In the genomic region with DNA sequence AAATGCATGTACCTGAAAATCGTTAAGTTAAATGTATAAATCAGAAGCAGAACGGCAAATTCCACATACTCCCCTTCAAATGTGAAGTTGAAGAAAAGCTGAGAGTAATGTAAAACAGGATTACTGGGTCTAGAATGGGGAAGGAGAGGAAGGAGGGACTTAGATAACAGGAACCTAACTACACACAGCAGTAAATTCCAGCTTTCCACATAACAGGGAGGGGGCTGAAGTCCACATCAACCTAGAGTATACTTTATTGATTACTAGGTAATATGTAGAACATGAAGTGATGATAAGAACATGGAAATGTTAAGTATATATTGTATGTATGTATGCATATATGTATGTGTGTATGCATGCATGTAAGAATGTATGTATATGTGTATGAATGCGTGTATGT, we compare ENCODE assay signal across 21 mouse cellular contexts.
A peak's percentile ranks its signal among the peaks of the same experiment; 100 is the strongest.
DNase-seq lines count a peak whose midpoint lies in the region; ATAC-seq and TF ChIP-seq lines count a peak whose summit lies in the region.
"Had no signal": no experiment of that assay in that cellular context is flagged by ENCODE, and none has a peak within 500 bp of the region (broad histone marks: within the 10 kb centered on the region; RNA-seq: fewer than 3 reads in every experiment).

No protein-coding gene starts in this region.

- no peaks in the 10 kb centered on the region for H3K4me1 ChIP-seq in intestine, embryonic 16.5 days (ENCODE audit: control insufficient read depth, insufficient read depth, low read length)
- no peaks in the 10 kb centered on the region for H3K4me1 ChIP-seq in intestine, embryonic 15.5 days (replicated peaks)
- no peaks in the 10 kb centered on the region for H3K4me1 ChIP-seq in intestine, postnatal 0 days (replicated peaks; ENCODE audit: control insufficient read depth, insufficient read depth, low read length)

- H3K27me3 ChIP-seq in intestine, embryonic 16.5 days (replicated peaks; ENCODE audit: control insufficient read depth, insufficient read depth, low read length), result no peaks in the 10 kb centered on the region
- H3K27me3 ChIP-seq in intestine, embryonic 15.5 days (replicated peaks), result no peaks in the 10 kb centered on the region
- H3K27me3 ChIP-seq in intestine, postnatal 0 days (replicated peaks; ENCODE audit: control insufficient read depth, insufficient read depth, low read length), result no peaks in the 10 kb centered on the region
- H3K27me3 ChIP-seq: CH12.LX, Patski had no signal

- no peak overlapping the region for H3K27ac ChIP-seq in intestine, embryonic 16.5 days (ENCODE audit: low read length)
- H3K27ac ChIP-seq in intestine, embryonic 15.5 days, result no peak overlapping the region
- H3K27ac ChIP-seq in intestine, postnatal 0 days (ENCODE audit: low read depth, low read length), result no peak overlapping the region

- WGBS in intestine, embryonic 16.5 days, result 85% methylated on average over 3 of the region's 3 CpGs
- 82% methylated on average over 3 of the region's 3 CpGs for WGBS in intestine, embryonic 15.5 days
- 83% methylated on average over 3 of the region's 3 CpGs for WGBS in intestine, postnatal 0 days

- intact Hi-C loops in heart, postnatal 36 days (cut with DNase I), result no loop called here

- TF ChIP-seq CTCF in intestine, postnatal 0 days (IDR thresholded peaks at IDR 0.05; ENCODE audit: low read depth), result no peak

- DNase-seq in heart, adult 11 months, result peak; percentile 1
- DNase-seq in heart, postnatal 36 days, result no peak
- no peak for DNase-seq in adrenal gland, postnatal 14 days
- DNase-seq: adrenal gland, adult 2 months; adrenal gland, adult 8-10 months; adrenal gland, postnatal 10 days; adrenal gland, postnatal 25 days; adrenal gland, postnatal 36 days; B cell, adult 2 months; cerebellum, adult 11 months; cerebellum, adult 11-12 months; cerebellum, adult 18-20 months; cerebellum, adult 2 months had no signal

- H3K36me3 ChIP-seq in intestine, embryonic 16.5 days (ENCODE audit: control insufficient read depth, insufficient read depth, low read length), result no peaks in the 10 kb centered on the region
- H3K36me3 ChIP-seq in intestine, embryonic 15.5 days, result no peaks in the 10 kb centered on the region
- H3K36me3 ChIP-seq in intestine, postnatal 0 days (ENCODE audit: control insufficient read depth, insufficient read depth), result no peaks in the 10 kb centered on the region
- H3K36me3 ChIP-seq: G1E had no signal

- no peak overlapping the region for H3K4me2 ChIP-seq in intestine, embryonic 16.5 days (ENCODE audit: low read depth, low read length)
- H3K4me2 ChIP-seq in intestine, embryonic 15.5 days (replicated peaks), result no peak overlapping the region
- no peak overlapping the region for H3K4me2 ChIP-seq in intestine, postnatal 0 days (replicated peaks; ENCODE audit: low read depth)

- H3K4me3 ChIP-seq in intestine, embryonic 16.5 days (ENCODE audit: low read length), result no peak overlapping the region
- no peak overlapping the region for H3K4me3 ChIP-seq in intestine, embryonic 15.5 days (replicated peaks)
- H3K4me3 ChIP-seq in intestine, postnatal 0 days (ENCODE audit: low read depth, low read length), result no peak overlapping the region

- ATAC-seq in intestine, embryonic 16.5 days, result peak; percentile 59
- ATAC-seq in intestine, embryonic 15.5 days, result no peak
- ATAC-seq in intestine, postnatal 0 days, result peak; percentile 58
- ATAC-seq: activated CD4-positive, CD25-positive, alpha-beta regulatory T cell, adult 4 months; CD4-positive, CD25-positive, alpha-beta regulatory T cell, adult 4 months; Patski had no signal

- H3K9me3 ChIP-seq in intestine, embryonic 16.5 days (ENCODE audit: control insufficient read depth, low read length), result no peaks in the 10 kb centered on the region
- no peaks in the 10 kb centered on the region for H3K9me3 ChIP-seq in intestine, embryonic 15.5 days
- no peaks in the 10 kb centered on the region for H3K9me3 ChIP-seq in intestine, postnatal 0 days (ENCODE audit: control insufficient read depth)

- no peak overlapping the region for H3K9ac ChIP-seq in intestine, embryonic 16.5 days (ENCODE audit: low read depth, low read length)
- H3K9ac ChIP-seq in intestine, embryonic 15.5 days, result no peak overlapping the region
- H3K9ac ChIP-seq in intestine, postnatal 0 days (ENCODE audit: low read depth, low read length), result no peak overlapping the region
